Mouse (Mus musculus) cerebellum, adult 2 months (tissue): ENCODE measurements around the gene Brms1.

ENCODE experiments used
- CTCF ChIP-seq: fragments of 200-500 bp; IDR thresholded peaks from 2 replicates; pipeline ENCODE4 v1.5.1; 2011; ENCODE audit warnings: low read depth, mild to moderate bottlenecking, control low read depth, low read length, moderate library complexity, borderline replicate concordance; ENCODE audit not compliant: insufficient read depth
- POLR2A ChIP-seq: fragments of 200-500 bp; IDR thresholded peaks from 2 replicates; pipeline ENCODE4 v1.6.1; 2011; ENCODE audit warnings: low read length, control low read depth, borderline replicate concordance; ENCODE audit not compliant: insufficient read depth

- TF ChIP-seq CTCF (peak; percentile 43), POLR2A (peak; percentile 68)
Observed at GRCm38 (mm10) chr19:5087884-5088728, 47.0 kb downstream of the Brms1 start, which contains the start of gene Yif1a.
